Mouse (Mus musculus): Measurements from ENCODE around the gene Ptpra. TPM values are rescaled to one million over a fixed set of nuclear protein-coding genes. Genes with fewer than 3 reads are reported as not detected.

The Ptpra gene
- polyA plus RNA-seq, 1 experiment from 2014 or later, result 73.9 TPM

DNA sequence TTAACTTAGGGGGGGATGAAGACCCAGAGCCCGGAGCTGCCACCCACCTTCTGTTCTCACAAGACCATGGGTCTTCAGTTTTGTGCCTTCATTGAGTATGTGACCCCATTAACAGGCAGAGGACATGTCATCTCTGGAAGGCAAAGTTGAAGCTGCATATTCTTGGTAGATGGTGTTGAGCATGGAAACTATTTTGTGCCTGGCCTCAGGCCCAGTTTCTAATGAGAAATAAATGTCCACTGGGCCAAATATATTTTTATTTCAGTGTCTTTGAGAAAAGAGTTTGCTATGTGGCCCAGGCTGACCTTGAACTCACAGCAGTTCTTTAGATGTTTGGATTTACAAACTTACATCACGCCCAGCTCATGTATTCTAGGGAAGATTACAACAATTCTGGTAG is 139.7 kb downstream of the Ptpra start:
- Histone ChIP-seq H3K27ac (no peak overlapping the region), H3K27me3 (replicated peaks) (no peaks in the 10 kb centered on the region), H3K9ac (no peak overlapping the region), H3K9me3 (no peaks in the 10 kb centered on the region), H3K4me2 (replicated peaks) (no peak overlapping the region), H3K4me1 (replicated peaks) (no peaks in the 10 kb centered on the region), H3K36me3 (no peaks in the 10 kb centered on the region), H3K4me3 (replicated peaks) (no peak overlapping the region)
- 93% methylated on average over 2 of the region's 2 CpGs for WGBS
- ATAC-seq, result no peak

DNA sequence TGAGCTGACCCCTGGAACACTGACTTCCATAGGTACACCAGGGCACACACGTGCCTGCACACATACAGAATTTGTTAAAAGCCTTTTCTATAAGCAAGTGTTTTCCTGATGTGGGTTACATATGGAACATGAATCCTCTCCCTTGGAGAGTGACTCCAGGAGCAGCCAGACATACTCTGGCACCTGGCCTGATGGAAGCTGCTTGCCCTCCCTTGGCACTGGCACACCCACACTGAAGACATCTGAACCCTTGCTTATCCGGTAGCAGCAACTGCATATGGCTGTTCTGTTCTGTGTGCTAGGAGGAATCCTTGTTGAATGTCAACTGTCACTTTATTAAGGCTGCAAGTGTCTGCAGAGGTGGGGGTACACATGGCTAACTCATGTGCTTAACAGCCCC is 140.9 kb downstream of the Ptpra start:
- WGBS, result 94% methylated on average over 2 of the region's 2 CpGs
- Histone ChIP-seq H3K9me3 (no peaks in the 10 kb centered on the region), H3K9ac (no peak overlapping the region), H3K4me3 (replicated peaks) (no peak overlapping the region), H3K4me2 (replicated peaks) (no peak overlapping the region), H3K27me3 (replicated peaks) (no peaks in the 10 kb centered on the region), H3K4me1 (replicated peaks) (no peaks in the 10 kb centered on the region), H3K36me3 (0 out of 2 replicates have a peak, but pooled peaks cover 6% of the 10 kb centered on the region), H3K27ac (no peak overlapping the region)
- ATAC-seq, result no peak

DNA sequence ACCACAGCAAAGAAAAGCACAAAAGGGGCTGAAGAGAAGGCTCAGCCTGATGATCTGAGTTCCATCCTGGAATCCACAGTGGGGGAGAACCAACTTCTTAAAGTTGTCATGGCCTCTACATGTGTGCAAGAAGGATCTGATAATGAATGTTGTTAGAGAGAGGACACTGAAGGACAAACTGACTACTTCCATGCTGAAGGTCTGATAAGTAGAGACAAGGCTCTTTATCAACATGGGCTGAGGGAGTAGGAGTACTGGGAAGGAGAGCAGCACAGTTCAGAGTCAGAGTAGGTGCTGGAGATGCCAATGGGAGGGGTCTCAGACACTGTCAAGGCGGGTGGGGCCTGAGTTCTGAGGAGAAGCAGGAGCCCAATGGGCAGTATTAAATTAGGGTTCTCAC is 145.5 kb downstream of the Ptpra start:
- no peak overlapping the region for H3K4me3 ChIP-seq (replicated peaks)
- no peak overlapping the region for H3K27ac ChIP-seq
- no peak overlapping the region for H3K9ac ChIP-seq
- H3K27me3 ChIP-seq (replicated peaks), result no peaks in the 10 kb centered on the region
- no peaks in the 10 kb centered on the region for H3K9me3 ChIP-seq
- no peak for ATAC-seq
- WGBS, result 79% methylated on average over 1 of the region's 1 CpGs
- no peak overlapping the region for H3K4me2 ChIP-seq (replicated peaks)
- H3K36me3 ChIP-seq, result peaks cover 27% of the 10 kb centered on the region
- no peaks in the 10 kb centered on the region for H3K4me1 ChIP-seq (replicated peaks)

DNA sequence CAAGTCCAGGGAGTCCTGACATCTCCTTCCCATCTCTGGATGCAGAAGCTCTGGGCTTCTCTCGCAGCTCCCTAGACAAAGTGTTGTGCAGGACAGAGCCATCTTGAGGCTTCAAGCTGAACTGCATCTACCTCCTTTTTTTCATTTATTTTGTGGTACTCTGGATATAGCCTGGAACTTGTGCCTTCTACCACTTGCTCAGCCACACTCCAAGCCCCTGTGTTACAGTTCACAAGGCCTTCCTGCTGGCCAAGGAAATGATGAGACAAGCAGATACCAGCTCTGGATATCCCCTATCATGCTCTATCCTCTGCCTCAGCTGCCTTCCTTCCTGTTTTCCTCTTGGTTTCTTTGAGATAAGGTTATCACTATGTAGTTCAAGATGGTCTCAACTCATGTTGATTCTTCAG is 147.5 kb downstream of the Ptpra start:
- Histone ChIP-seq H3K9me3 (no peaks in the 10 kb centered on the region), H3K27ac (no peak overlapping the region), H3K27me3 (replicated peaks) (no peaks in the 10 kb centered on the region), H3K4me3 (replicated peaks) (no peak overlapping the region), H3K36me3 (peaks cover 27% of the 10 kb centered on the region), H3K9ac (no peak overlapping the region), H3K4me2 (replicated peaks) (no peak overlapping the region), H3K4me1 (replicated peaks) (no peaks in the 10 kb centered on the region)
- ATAC-seq, result no peak
- WGBS, result 16% methylated on average over 1 of the region's 1 CpGs

DNA sequence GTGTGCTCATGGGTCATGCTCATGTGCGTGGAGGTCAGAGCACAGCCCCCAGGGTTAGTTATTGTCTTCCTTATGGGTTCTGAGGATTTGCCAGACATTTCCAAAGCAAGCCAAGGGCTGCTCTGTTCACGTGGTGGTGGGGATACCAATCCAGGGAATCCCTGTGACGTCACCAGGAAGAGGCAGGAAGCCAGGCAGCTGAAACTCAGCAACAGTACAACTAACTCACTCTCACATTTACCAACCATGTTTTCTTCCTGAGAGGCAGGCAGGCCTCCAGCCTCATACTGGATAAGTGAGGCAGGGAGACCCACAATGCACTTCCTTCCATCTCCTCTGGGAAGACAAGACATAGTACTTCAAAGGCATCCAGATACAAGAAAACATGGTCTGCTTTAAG is 148.3 kb downstream of the Ptpra start:
- 72% methylated on average over 3 of the region's 3 CpGs for WGBS

DNA sequence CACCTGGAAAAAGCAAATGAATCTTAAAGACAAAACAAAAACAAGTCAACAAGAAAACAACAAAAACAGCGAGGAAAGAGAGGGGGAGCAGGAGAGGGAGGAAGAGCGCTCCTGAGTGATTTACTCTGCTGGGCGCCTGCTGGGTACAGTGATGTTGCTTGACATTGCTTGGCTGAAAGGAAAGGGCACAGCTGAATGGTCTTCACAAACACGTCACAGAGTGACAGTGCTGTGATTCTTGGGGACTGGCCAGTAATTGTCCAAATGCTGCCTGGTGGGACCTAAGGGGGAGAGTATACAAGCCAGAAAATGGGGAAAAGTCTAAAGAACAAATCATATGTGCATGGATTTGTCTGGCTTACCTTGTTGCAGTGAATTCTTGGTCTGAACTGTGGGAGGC is 152.1 kb downstream of the Ptpra start:
- WGBS, result 84% methylated on average over 4 of the region's 4 CpGs
- no peaks in the 10 kb centered on the region for H3K27me3 ChIP-seq (replicated peaks)
- H3K9me3 ChIP-seq, result no peaks in the 10 kb centered on the region
- H3K4me3 ChIP-seq (replicated peaks), result no peak overlapping the region
- H3K4me1 ChIP-seq (replicated peaks), result no peaks in the 10 kb centered on the region
- H3K9ac ChIP-seq, result no peak overlapping the region
- peaks cover 16% of the 10 kb centered on the region for H3K36me3 ChIP-seq
- ATAC-seq, result no peak
- H3K27ac ChIP-seq, result no peak overlapping the region
- no peak overlapping the region for H3K4me2 ChIP-seq (replicated peaks)

More for the DNA sequence above, 148.3 kb downstream of the Ptpra start:
- no peaks in the 10 kb centered on the region for H3K4me1 ChIP-seq (replicated peaks)
- no peaks in the 10 kb centered on the region for H3K27me3 ChIP-seq (replicated peaks)
- H3K36me3 ChIP-seq, result peaks cover 27% of the 10 kb centered on the region
- H3K9ac ChIP-seq, result no peak overlapping the region
- no peak for ATAC-seq
- no peak overlapping the region for H3K4me3 ChIP-seq (replicated peaks)
- no peak overlapping the region for H3K4me2 ChIP-seq (replicated peaks)
- H3K27ac ChIP-seq, result no peak overlapping the region
- H3K9me3 ChIP-seq, result no peaks in the 10 kb centered on the region

Other genes with a start within 250 kb of the Ptpra start
- gene Nop56, start 175.8 kb upstream of the Ptpra start, polyA plus RNA-seq (2015; fragmentation: Nextera tagmentation; extraction: Ambion mirVana), result 276 and 282 TPM in 2 replicates
- 247 and 268 TPM in 2 replicates for gene Idh3b, start 165.7 kb upstream of the Ptpra start, polyA plus RNA-seq (2015; fragmentation: Nextera tagmentation; extraction: Ambion mirVana)
- 2.2 TPM in 2 replicates for gene Ebf4, start 155.1 kb upstream of the Ptpra start, polyA plus RNA-seq (2015; fragmentation: Nextera tagmentation; extraction: Ambion mirVana)
- gene Cpxm1, start 52.7 kb upstream of the Ptpra start, polyA plus RNA-seq (2015; fragmentation: Nextera tagmentation; extraction: Ambion mirVana), result 36.1 and 36.3 TPM in 2 replicates
- 0.13 TPM in 1 of 2 replicates, not detected in the other for gene Gm28372, start 45.0 kb upstream of the Ptpra start, polyA plus RNA-seq (2015; fragmentation: Nextera tagmentation; extraction: Ambion mirVana)
- gene 1700020A23Rik, start 45.0 kb upstream of the Ptpra start, polyA plus RNA-seq (2015; fragmentation: Nextera tagmentation; extraction: Ambion mirVana), result not detected in 2 replicates
- not detected in 2 replicates for gene Tmem239, start 43.8 kb upstream of the Ptpra start, polyA plus RNA-seq (2015; fragmentation: Nextera tagmentation; extraction: Ambion mirVana)
- gene Vps16, start 25.9 kb upstream of the Ptpra start, polyA plus RNA-seq (2015; fragmentation: Nextera tagmentation; extraction: Ambion mirVana), result 74.3 and 76.7 TPM in 2 replicates
- gene Pced1a, start 25.6 kb upstream of the Ptpra start, polyA plus RNA-seq (2015; fragmentation: Nextera tagmentation; extraction: Ambion mirVana), result 10.5 and 11.8 TPM in 2 replicates
- gene Mrps26, start 113.5 kb downstream of the Ptpra start, polyA plus RNA-seq (2015; fragmentation: Nextera tagmentation; extraction: Ambion mirVana), result 84.4 and 94.1 TPM in 2 replicates
- not detected in 2 replicates for gene Oxt, start 125.9 kb downstream of the Ptpra start, polyA plus RNA-seq (2015; fragmentation: Nextera tagmentation; extraction: Ambion mirVana)
- gene Avp, start 132.3 kb downstream of the Ptpra start, polyA plus RNA-seq (2015; fragmentation: Nextera tagmentation; extraction: Ambion mirVana), result not detected in 2 replicates
- 14.0 and 16.3 TPM in 2 replicates for gene Fastkd5, start 179.7 kb downstream of the Ptpra start, polyA plus RNA-seq (2015; fragmentation: Nextera tagmentation; extraction: Ambion mirVana)
- 12.0 and 12.2 TPM in 2 replicates for gene Ubox5, start 179.8 kb downstream of the Ptpra start, polyA plus RNA-seq (2015; fragmentation: Nextera tagmentation; extraction: Ambion mirVana)
- 13.9 and 16.5 TPM in 2 replicates for gene Lzts3, start 192.5 kb downstream of the Ptpra start, polyA plus RNA-seq (2015; fragmentation: Nextera tagmentation; extraction: Ambion mirVana)
- gene Ddrgk1, start 214.4 kb downstream of the Ptpra start, polyA plus RNA-seq (2015; fragmentation: Nextera tagmentation; extraction: Ambion mirVana), result 74.5 and 78.2 TPM in 2 replicates
- 84.5 and 88.1 TPM in 2 replicates for gene Itpa, start 217.3 kb downstream of the Ptpra start, polyA plus RNA-seq (2015; fragmentation: Nextera tagmentation; extraction: Ambion mirVana)
- 0.13 and 0.21 TPM in 2 replicates for gene Slc4a11, start 247.2 kb downstream of the Ptpra start, polyA plus RNA-seq (2015; fragmentation: Nextera tagmentation; extraction: Ambion mirVana)